Mouse (Mus musculus): ENCODE results near the gene Hist4h4. TPM values are rescaled to one million over a fixed set of nuclear protein-coding genes. Genes with fewer than 3 reads are reported as not detected.

Gene Hist4h4
- polyA plus RNA-seq, 1 experiment from 2014 or later, result 0.43 TPM

DNA sequence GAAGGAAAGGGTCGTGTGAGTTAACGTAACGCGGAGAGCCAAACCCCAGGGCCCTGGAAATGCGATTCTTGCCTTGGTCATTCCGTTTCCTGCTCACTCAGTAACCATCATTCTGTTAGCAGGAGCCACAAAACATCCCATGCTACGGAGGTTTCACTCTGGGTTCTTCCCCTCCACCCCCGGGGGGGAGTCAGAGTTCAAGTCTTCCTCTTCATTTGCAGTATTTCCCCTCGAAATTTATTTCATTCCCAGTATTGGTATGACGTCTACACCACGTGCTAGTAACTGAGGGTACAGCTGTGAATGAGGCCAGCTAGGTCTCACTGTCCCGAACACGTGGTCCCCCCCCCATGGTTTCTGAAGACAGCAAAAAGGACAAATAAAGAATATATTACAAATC lies 5.5 kb upstream of the Hist4h4 start:
- Histone ChIP-seq H3K4me1 (replicated peaks; ENCODE audit: control insufficient read depth, insufficient read depth, low read length) (peaks cover 6% of the 10 kb centered on the region; the same call in 1 of the 2 replicates), H3K4me3 (ENCODE audit: low read depth, low read length) (peak overlapping the region; percentile 73), H3K27me3 (replicated peaks; ENCODE audit: control insufficient read depth, insufficient read depth, low read length) (no peaks in the 10 kb centered on the region), H3K27ac (ENCODE audit: low read depth, low read length) (peak overlapping the region; percentile 76; the same call in 1 of the 2 replicates), H3K4me2 (peak overlapping the region; percentile 72), H3K36me3 (ENCODE audit: control insufficient read depth, insufficient read depth, low read length) (peaks cover 14% of the 10 kb centered on the region), H3K9ac (ENCODE audit: low read depth, low read length) (peak overlapping the region; percentile 88), H3K9me3 (ENCODE audit: control insufficient read depth, low read length) (no peaks in the 10 kb centered on the region)
- ATAC-seq (replicated peaks; ENCODE audit: low FRiP score) (no peak), DNase-seq (ENCODE audit: low spot score) (no peak)
- WGBS, result 44% methylated on average over 13 of the region's 13 CpGs

- ATAC-seq (replicated peaks; ENCODE audit: low FRiP score) (no peak), DNase-seq (ENCODE audit: low spot score) (no peak)
- H3K36me3 ChIP-seq (ENCODE audit: control insufficient read depth, insufficient read depth, low read length), result peaks cover 8% of the 10 kb centered on the region
- H3K9ac ChIP-seq (ENCODE audit: low read depth, low read length), result peak overlapping the region; percentile 88
- peak overlapping the region; percentile 76 for H3K27ac ChIP-seq (ENCODE audit: low read depth, low read length)
- H3K9me3 ChIP-seq (ENCODE audit: control insufficient read depth, low read length), result no peaks in the 10 kb centered on the region
- H3K27me3 ChIP-seq (replicated peaks; ENCODE audit: control insufficient read depth, insufficient read depth, low read length), result no peaks in the 10 kb centered on the region
- peak overlapping the region; percentile 72 for H3K4me2 ChIP-seq
- H3K4me3 ChIP-seq (ENCODE audit: low read depth, low read length), result peak overlapping the region; percentile 73
- 13% methylated on average over 14 of the region's 14 CpGs for WGBS
- H3K4me1 ChIP-seq (replicated peaks; ENCODE audit: control insufficient read depth, insufficient read depth, low read length), result peaks cover 6% of the 10 kb centered on the region; the same call in 1 of the 2 replicates
These were observed 4.9 kb upstream of the Hist4h4 start for GRCm38 (mm10) chr6:136809077-136809476.

DNA sequence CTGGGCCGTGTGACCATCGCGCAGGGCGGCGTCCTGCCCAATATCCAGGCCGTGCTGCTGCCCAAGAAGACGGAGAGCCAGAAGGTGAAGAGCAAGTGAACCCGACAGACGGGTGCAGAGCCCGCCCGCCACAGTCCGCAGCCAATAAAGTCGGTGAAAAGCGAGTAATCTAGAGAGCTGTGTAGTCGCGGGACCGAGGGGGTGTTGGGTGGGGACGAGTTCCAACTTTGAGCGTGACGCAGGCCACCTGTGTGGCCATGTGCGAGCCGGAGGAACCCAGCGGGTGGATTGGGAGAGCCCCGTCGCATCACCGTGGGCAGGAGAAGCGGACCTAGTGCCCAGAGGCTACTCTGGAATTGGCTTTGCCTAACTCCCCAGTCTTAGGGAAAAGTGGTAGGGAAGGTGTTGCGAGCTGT lies 4.4 kb upstream of the Hist4h4 start:
- ATAC-seq (replicated peaks; ENCODE audit: low FRiP score) (peak; percentile 8), DNase-seq (ENCODE audit: low spot score) (peak; percentile 59)
- peaks cover 5% of the 10 kb centered on the region; the same call in 1 of the 2 replicates for H3K36me3 ChIP-seq (ENCODE audit: control insufficient read depth, insufficient read depth, low read length)
- no peaks in the 10 kb centered on the region for H3K9me3 ChIP-seq (ENCODE audit: control insufficient read depth, low read length)
- H3K9ac ChIP-seq (ENCODE audit: low read depth, low read length), result peak overlapping the region; percentile 88
- peak overlapping the region; percentile 73 for H3K4me3 ChIP-seq (ENCODE audit: low read depth, low read length)
- peak overlapping the region; percentile 72 for H3K4me2 ChIP-seq
- peaks cover 6% of the 10 kb centered on the region for H3K4me1 ChIP-seq (replicated peaks; ENCODE audit: control insufficient read depth, insufficient read depth, low read length)
- peak overlapping the region; percentile 76 for H3K27ac ChIP-seq (ENCODE audit: low read depth, low read length)
- WGBS, result under 1% methylated on average over 28 of the region's 28 CpGs
- no peaks in the 10 kb centered on the region for H3K27me3 ChIP-seq (replicated peaks; ENCODE audit: control insufficient read depth, insufficient read depth, low read length)

GRCm38 (mm10) chr6:136808014-136808417 lies 3.8 kb upstream of the Hist4h4 start, which contains the start of gene H2afj:
Gene H2afj (plus strand): TSS chr6:136808244.
- Histone ChIP-seq H3K9ac (ENCODE audit: low read depth, low read length) (peak within 1 kb of the TSS; percentile 88), H3K4me3 (ENCODE audit: low read depth, low read length) (peak within 1 kb of the TSS; percentile 73), H3K27ac (ENCODE audit: low read depth, low read length) (peak within 1 kb of the TSS; percentile 76), H3K27me3 (replicated peaks; ENCODE audit: control insufficient read depth, insufficient read depth, low read length) (no peaks in the 10 kb centered on the region), H3K4me2 (peak within 1 kb of the TSS; percentile 72), H3K4me1 (replicated peaks; ENCODE audit: control insufficient read depth, insufficient read depth, low read length) (peaks cover 11% of the 10 kb centered on the region), H3K9me3 (ENCODE audit: control insufficient read depth, low read length) (no peaks in the 10 kb centered on the region), H3K36me3 (ENCODE audit: control insufficient read depth, insufficient read depth, low read length) (peaks cover 2% of the 10 kb centered on the region; the same call in 1 of the 2 replicates)
- peak; percentile 99 for DNase-seq (ENCODE audit: low spot score)
- peak; percentile 77 for ATAC-seq (replicated peaks; ENCODE audit: low FRiP score)
- WGBS, result 0% methylated on average over 34 of the region's 34 CpGs

DNA sequence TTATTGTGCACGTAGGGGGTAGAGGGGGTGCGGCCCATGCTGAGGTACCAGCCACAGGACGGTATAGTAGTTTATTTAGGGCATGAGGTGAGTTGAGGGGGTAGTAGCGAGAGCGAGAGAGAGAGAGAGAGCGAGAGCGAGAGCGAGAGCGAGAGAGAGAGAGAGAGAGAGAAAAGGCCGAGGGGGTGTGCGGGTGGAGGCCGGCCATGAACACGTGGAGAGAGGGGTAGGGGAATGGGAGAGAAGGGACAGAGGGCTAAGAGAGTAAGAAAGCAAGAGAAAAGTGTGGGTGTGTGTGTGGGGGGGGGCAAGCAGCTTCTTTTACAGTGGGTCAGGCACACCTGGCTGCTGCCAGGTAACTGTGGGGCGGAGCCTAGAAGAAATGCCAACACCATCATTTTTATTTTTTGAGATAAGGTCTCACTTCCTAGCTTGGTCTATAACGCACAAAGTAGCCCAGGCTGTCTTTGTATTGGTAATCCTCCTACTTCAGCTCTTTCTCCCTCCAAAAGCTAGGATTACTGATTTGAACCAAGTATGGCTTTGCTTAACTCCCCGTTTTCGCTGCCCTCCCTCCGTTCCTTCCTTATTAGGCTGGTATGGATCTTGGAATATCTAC lies 3.3 kb upstream of the Hist4h4 start:
- ATAC-seq (replicated peaks; ENCODE audit: low FRiP score) (no peak), DNase-seq (ENCODE audit: low spot score) (no peak)
- WGBS, result 29% methylated on average over 18 of the region's 18 CpGs
- Histone ChIP-seq H3K4me1 (replicated peaks; ENCODE audit: control insufficient read depth, insufficient read depth, low read length) (peaks cover 15% of the 10 kb centered on the region), H3K27me3 (replicated peaks; ENCODE audit: control insufficient read depth, insufficient read depth, low read length) (no peaks in the 10 kb centered on the region), H3K9ac (ENCODE audit: low read depth, low read length) (peak overlapping the region; percentile 66), H3K36me3 (ENCODE audit: control insufficient read depth, insufficient read depth, low read length) (no peaks in the 10 kb centered on the region), H3K9me3 (ENCODE audit: control insufficient read depth, low read length) (no peaks in the 10 kb centered on the region), H3K4me2 (peak overlapping the region; percentile 72), H3K27ac (ENCODE audit: low read depth, low read length) (peak overlapping the region; percentile 70), H3K4me3 (ENCODE audit: low read depth, low read length) (peak overlapping the region; percentile 73)

GRCm38 (mm10) chr6:136806819-136807218 lies 2.6 kb upstream of the Hist4h4 start:
- H3K4me3 ChIP-seq (ENCODE audit: low read depth, low read length), result peak overlapping the region; percentile 73
- H3K27me3 ChIP-seq (replicated peaks; ENCODE audit: control insufficient read depth, insufficient read depth, low read length), result no peaks in the 10 kb centered on the region
- WGBS, result 66% methylated on average over 5 of the region's 5 CpGs
- H3K4me2 ChIP-seq, result peak overlapping the region; percentile 72
- no peaks in the 10 kb centered on the region for H3K9me3 ChIP-seq (ENCODE audit: control insufficient read depth, low read length)
- H3K9ac ChIP-seq (ENCODE audit: low read depth, low read length), result peak overlapping the region; percentile 66
- H3K36me3 ChIP-seq (ENCODE audit: control insufficient read depth, insufficient read depth, low read length), result no peaks in the 10 kb centered on the region
- H3K27ac ChIP-seq (ENCODE audit: low read depth, low read length), result peak overlapping the region; percentile 70; the same call in 1 of the 2 replicates
- ATAC-seq (replicated peaks; ENCODE audit: low FRiP score) (no peak), DNase-seq (ENCODE audit: low spot score) (no peak)
- peaks cover 15% of the 10 kb centered on the region for H3K4me1 ChIP-seq (replicated peaks; ENCODE audit: control insufficient read depth, insufficient read depth, low read length)

DNA sequence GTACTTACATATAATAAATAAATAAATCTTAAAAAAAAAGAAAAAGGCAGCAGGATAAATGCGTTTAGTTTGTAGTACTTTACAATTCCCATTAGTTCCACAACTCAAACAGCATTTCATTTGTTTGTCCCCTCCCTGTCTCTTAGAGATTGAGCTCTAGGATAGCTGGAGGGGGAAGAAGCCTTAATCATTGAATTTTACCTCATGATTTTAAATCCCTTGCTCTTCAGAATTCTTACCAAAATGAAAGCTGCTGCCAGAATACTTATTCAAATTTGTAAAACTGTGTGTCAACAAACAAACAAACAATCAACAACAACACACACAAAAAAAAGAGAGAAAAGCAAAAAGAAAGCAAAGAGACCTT lies 1.2 kb upstream of the Hist4h4 start:
- H3K4me2 ChIP-seq, result peak overlapping the region; percentile 89
- 74% methylated on average over 1 of the region's 1 CpGs for WGBS
- H3K9ac ChIP-seq (ENCODE audit: low read depth, low read length), result no peak overlapping the region
- peaks cover 15% of the 10 kb centered on the region for H3K4me1 ChIP-seq (replicated peaks; ENCODE audit: control insufficient read depth, insufficient read depth, low read length)
- H3K36me3 ChIP-seq (ENCODE audit: control insufficient read depth, insufficient read depth, low read length), result no peaks in the 10 kb centered on the region
- no peaks in the 10 kb centered on the region for H3K9me3 ChIP-seq (ENCODE audit: control insufficient read depth, low read length)
- H3K27me3 ChIP-seq (replicated peaks; ENCODE audit: control insufficient read depth, insufficient read depth, low read length), result no peaks in the 10 kb centered on the region
- no peak overlapping the region; the same call in 1 of the 2 replicates for H3K4me3 ChIP-seq (ENCODE audit: low read depth, low read length)
- peak overlapping the region; percentile 100 for H3K27ac ChIP-seq (ENCODE audit: low read depth, low read length)
- no peak for ATAC-seq (replicated peaks; ENCODE audit: low FRiP score)
- DNase-seq (ENCODE audit: low spot score), result no peak

DNA sequence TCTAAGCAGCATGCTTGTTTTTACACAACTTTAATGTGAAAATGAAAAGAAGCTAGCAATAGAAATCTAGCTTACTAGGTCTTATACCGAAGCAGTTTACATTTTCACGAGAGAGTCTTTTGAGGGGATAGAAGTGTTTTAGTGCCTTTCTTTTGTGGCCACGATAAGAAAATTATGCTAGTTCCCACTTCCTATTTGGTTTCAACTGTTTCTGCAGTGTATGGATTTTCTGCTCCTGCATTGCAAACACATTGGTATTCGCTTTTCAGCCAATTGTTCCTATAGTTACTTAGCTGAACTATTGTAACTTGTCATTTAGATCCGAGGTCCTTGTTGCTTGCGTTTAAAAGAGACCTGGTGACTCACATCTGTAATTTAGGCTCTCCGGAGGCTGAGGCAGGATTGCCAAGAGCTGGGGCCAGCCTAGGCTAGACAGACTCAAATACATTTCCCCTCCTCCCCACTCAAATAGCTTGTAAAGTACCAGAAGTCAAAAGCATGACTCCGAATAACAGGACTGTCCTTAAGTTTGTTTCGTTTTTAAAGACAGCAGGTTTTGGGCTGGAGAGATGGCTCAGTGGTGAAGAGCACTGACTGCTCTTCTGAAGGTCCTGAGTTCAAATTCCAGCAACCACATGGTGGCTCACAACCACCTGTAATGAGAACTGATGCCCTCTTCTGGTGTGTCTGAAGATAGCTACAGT lies 642 bp upstream of the Hist4h4 start:
- Histone ChIP-seq H3K4me3 (ENCODE audit: low read depth, low read length) (peak overlapping the region; percentile 62), H3K27ac (ENCODE audit: low read depth, low read length) (peak overlapping the region; percentile 100), H3K4me2 (peak overlapping the region; percentile 89), H3K4me1 (replicated peaks; ENCODE audit: control insufficient read depth, insufficient read depth, low read length) (peaks cover 15% of the 10 kb centered on the region), H3K36me3 (ENCODE audit: control insufficient read depth, insufficient read depth, low read length) (no peaks in the 10 kb centered on the region), H3K27me3 (replicated peaks; ENCODE audit: control insufficient read depth, insufficient read depth, low read length) (no peaks in the 10 kb centered on the region), H3K9ac (ENCODE audit: low read depth, low read length) (peak overlapping the region; percentile 93), H3K9me3 (ENCODE audit: control insufficient read depth, low read length) (no peaks in the 10 kb centered on the region)
- ATAC-seq (replicated peaks; ENCODE audit: low FRiP score) (no peak), DNase-seq (ENCODE audit: low spot score) (no peak)
- WGBS, result 26% methylated on average over 9 of the region's 9 CpGs

Measured in liver, embryonic 11.5 days (tissue).